Mouse (Mus musculus): ENCODE data around the gene Ap2a2. TPM values are rescaled to one million over a fixed set of nuclear protein-coding genes. Genes with fewer than 3 reads are reported as not detected.
"Not testable (repeated sequence)": the region's sequence is repeated elsewhere in the genome, so short reads cannot be mapped to it uniquely, and the experiment has no call there.

Ap2a2 gene
- polyA plus RNA-seq, 1 experiment: not detected

DNA sequence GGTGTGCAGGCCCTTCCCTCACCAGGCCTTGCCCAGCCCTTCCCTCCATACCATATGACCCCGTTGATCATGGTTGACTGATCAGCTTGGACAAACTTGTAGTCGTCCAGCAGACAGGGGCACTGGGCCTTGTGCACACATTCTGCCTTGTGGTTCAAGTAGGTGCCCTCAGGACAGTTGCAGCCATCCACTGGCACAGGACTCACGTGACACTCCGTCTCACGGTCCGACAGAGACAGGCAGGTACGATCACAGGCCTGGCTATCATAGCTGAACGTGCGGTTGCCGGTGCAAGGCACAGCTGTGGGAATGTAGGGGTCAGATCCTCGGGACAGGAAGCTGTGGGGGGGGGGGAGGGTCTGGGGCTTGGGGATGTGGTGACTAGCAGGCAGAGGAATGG lies 85.8 kb downstream of the Ap2a2 start:
- no peak overlapping the region for H3K27ac ChIP-seq (ENCODE audit: insufficient read depth, low read depth, low read length)
- 76% methylated on average over 11 of the region's 11 CpGs for WGBS
- H3K4me1 ChIP-seq (ENCODE audit: control insufficient read depth, insufficient read depth, low read length): peaks cover 12% of the 10 kb centered on the region
- no peak overlapping the region for H3K4me3 ChIP-seq (ENCODE audit: insufficient read depth, low read depth, low read length)
- TF ChIP-seq POLR2A (IDR thresholded peaks at IDR 0.05; ENCODE audit: insufficient read depth, low read depth, low read length): no peak
- no peak for TF ChIP-seq CTCF (IDR thresholded peaks at IDR 0.05; ENCODE audit: insufficient read depth, low read depth, low read length)

DNA sequence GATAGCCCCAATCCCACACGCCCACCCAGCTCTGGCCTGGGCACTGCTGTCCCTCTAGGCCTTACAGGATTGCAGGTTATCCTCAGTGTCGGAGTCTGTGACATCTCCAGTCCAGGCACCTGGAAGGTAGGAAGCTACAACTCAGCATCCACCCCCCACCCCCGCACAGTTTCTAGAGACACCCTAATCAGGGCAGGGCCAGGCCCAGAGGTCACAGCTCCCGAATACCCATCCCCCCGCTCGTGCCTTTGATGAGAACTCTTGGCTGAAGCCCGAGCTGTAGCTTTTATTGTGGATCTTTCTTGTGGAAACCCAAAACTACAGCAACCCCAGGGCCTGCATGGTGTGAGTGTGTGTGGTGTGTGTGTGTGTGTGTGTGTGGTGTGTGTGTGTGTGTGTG lies 90.2 kb downstream of the Ap2a2 start:
- 62% methylated on average over 7 of the region's 7 CpGs for WGBS
- Histone ChIP-seq H3K27ac (ENCODE audit: insufficient read depth, low read depth, low read length) (no peak overlapping the region), H3K4me3 (ENCODE audit: insufficient read depth, low read depth, low read length) (no peak overlapping the region), H3K4me1 (ENCODE audit: control insufficient read depth, insufficient read depth, low read length) (peaks cover 12% of the 10 kb centered on the region)
- TF ChIP-seq POLR2A (IDR thresholded peaks at IDR 0.05; ENCODE audit: insufficient read depth, low read depth, low read length): no peak
- no peak for TF ChIP-seq CTCF (IDR thresholded peaks at IDR 0.05; ENCODE audit: insufficient read depth, low read depth, low read length)

- Histone ChIP-seq H3K4me3 (ENCODE audit: insufficient read depth, low read depth, low read length) (no peak overlapping the region), H3K27ac (ENCODE audit: insufficient read depth, low read depth, low read length) (no peak overlapping the region), H3K4me1 (ENCODE audit: control insufficient read depth, insufficient read depth, low read length) (no peaks in the 10 kb centered on the region)
- TF ChIP-seq CTCF (IDR thresholded peaks at IDR 0.05; ENCODE audit: insufficient read depth, low read depth, low read length) (no peak), POLR2A (IDR thresholded peaks at IDR 0.05; ENCODE audit: insufficient read depth, low read depth, low read length) (no peak)
- WGBS: 87% methylated on average over 1 of the region's 1 CpGs
These were observed 98.4 kb downstream of the Ap2a2 start for GRCm38 (mm10) chr7:141660346-141660745.

- no peak overlapping the region for H3K27ac ChIP-seq (ENCODE audit: insufficient read depth, low read depth, low read length)
- TF ChIP-seq CTCF (IDR thresholded peaks at IDR 0.05; ENCODE audit: insufficient read depth, low read depth, low read length) (no peak), POLR2A (IDR thresholded peaks at IDR 0.05; ENCODE audit: insufficient read depth, low read depth, low read length) (no peak)
- no peak overlapping the region for H3K4me3 ChIP-seq (ENCODE audit: insufficient read depth, low read depth, low read length)
- no peaks in the 10 kb centered on the region for H3K4me1 ChIP-seq (ENCODE audit: control insufficient read depth, insufficient read depth, low read length)
- WGBS: 88% methylated on average over 3 of the region's 3 CpGs
These were observed 99.5 kb downstream of the Ap2a2 start for GRCm38 (mm10) chr7:141661481-141661880.

DNA sequence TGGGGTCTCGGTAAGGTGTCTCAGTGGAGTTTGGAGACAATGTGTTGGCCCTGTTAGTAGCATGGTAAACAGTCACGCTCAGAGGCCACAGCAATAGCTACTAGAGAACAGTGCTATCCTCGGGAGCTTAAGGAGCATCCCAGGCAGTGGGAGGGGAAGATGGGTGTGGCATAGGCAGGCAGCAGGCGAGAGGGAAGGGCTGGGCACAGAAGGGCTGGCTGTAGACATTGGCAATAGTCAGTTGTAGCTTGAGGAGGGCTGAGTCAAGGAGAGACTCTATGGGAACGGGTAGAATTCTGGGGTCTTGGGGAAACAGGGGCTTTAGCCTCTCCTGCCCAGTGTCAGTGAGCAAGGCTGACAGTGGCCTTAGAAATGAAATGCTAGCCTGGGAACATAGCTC lies 100.2 kb downstream of the Ap2a2 start:
- Histone ChIP-seq H3K4me1 (ENCODE audit: control insufficient read depth, insufficient read depth, low read length) (no peaks in the 10 kb centered on the region), H3K4me3 (ENCODE audit: insufficient read depth, low read depth, low read length) (no peak overlapping the region), H3K27ac (ENCODE audit: insufficient read depth, low read depth, low read length) (no peak overlapping the region)
- 70% methylated on average over 5 of the region's 5 CpGs for WGBS
- TF ChIP-seq POLR2A (IDR thresholded peaks at IDR 0.05; ENCODE audit: insufficient read depth, low read depth, low read length): no peak
- TF ChIP-seq CTCF (IDR thresholded peaks at IDR 0.05; ENCODE audit: insufficient read depth, low read depth, low read length): no peak

DNA sequence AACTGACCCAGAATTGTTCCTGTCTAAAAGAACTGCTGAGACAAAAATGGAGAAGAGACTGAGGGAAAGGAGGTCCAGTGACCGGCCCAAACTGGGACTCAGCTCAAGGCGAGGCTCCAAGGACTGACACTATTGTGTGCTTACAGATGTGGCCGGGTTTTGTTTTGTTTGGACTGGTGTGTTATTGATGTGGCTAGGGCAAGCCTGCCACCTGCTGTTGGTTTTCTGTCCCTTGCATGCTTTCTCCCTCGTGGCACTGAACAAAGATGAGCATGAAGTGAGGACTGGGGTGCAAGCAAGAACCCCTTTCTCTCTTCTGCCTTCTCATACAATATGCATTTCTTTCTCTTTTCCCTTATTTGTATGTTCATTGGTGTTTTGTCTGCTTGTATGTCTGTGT lies 104.2 kb downstream of the Ap2a2 start:
- Histone ChIP-seq H3K4me1 (ENCODE audit: control insufficient read depth, insufficient read depth, low read length) (no peaks in the 10 kb centered on the region), H3K27ac (ENCODE audit: insufficient read depth, low read depth, low read length) (no peak overlapping the region), H3K4me3 (ENCODE audit: insufficient read depth, low read depth, low read length) (no peak overlapping the region)
- WGBS: 12% methylated on average over 4 of the region's 4 CpGs
- no peak for TF ChIP-seq POLR2A (IDR thresholded peaks at IDR 0.05; ENCODE audit: insufficient read depth, low read depth, low read length)
- TF ChIP-seq CTCF (IDR thresholded peaks at IDR 0.05; ENCODE audit: insufficient read depth, low read depth, low read length): no peak

- not testable (repeated sequence) for H3K4me1 ChIP-seq (ENCODE audit: control insufficient read depth, insufficient read depth, low read length); H3K27ac ChIP-seq (ENCODE audit: insufficient read depth, low read depth, low read length); H3K4me3 ChIP-seq (ENCODE audit: insufficient read depth, low read depth, low read length)
- 90% methylated on average over 3 of the region's 3 CpGs for WGBS
These were observed 107.1 kb downstream of the Ap2a2 start for GRCm38 (mm10) chr7:141669097-141669496.

- no peak overlapping the region for H3K27ac ChIP-seq (ENCODE audit: insufficient read depth, low read depth, low read length)
- H3K4me3 ChIP-seq (ENCODE audit: insufficient read depth, low read depth, low read length): no peak overlapping the region
- H3K4me1 ChIP-seq (ENCODE audit: control insufficient read depth, insufficient read depth, low read length): no peaks in the 10 kb centered on the region
- 78% methylated on average over 4 of the region's 4 CpGs for WGBS
- no peak for TF ChIP-seq POLR2A (IDR thresholded peaks at IDR 0.05; ENCODE audit: insufficient read depth, low read depth, low read length)
- TF ChIP-seq CTCF (IDR thresholded peaks at IDR 0.05; ENCODE audit: insufficient read depth, low read depth, low read length): no peak
These were observed 109.0 kb downstream of the Ap2a2 start for GRCm38 (mm10) chr7:141670999-141671398.

DNA sequence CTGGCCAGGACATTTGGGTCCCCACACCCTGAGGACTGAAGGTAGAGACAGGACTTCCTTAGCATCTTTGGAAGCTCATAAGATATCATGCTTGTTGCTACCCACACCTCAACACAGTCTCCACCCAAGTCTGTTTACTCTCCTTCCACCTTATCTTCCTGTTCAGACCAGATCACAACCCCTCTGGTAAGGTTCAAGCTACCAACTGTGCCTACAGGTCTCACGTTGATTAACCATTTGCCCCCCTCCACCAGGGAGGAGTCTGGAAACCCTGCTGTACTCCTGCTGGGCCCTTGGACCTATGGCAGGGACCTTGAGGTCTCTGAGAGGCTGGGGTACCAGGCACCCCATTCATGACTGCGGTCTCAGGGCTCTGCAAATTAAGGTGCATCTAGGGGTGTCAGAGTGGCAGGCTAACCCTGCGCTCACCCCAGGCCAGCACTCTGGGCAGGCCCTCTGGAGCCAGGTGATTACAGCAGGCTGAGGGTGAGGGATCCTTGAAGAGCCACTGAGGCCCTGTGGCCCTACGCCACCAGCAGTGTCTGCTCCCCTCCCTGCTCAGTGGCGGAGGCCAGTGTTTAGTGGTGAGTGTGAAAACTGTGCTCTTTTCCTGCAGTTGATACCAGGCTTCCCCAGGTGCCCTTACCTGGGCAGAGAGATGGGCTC lies 109.8 kb downstream of the Ap2a2 start:
- H3K27ac ChIP-seq (ENCODE audit: insufficient read depth, low read depth, low read length): no peak overlapping the region
- TF ChIP-seq CTCF (IDR thresholded peaks at IDR 0.05; ENCODE audit: insufficient read depth, low read depth, low read length): no peak
- TF ChIP-seq POLR2A (IDR thresholded peaks at IDR 0.05; ENCODE audit: insufficient read depth, low read depth, low read length): no peak
- 91% methylated on average over 5 of the region's 5 CpGs for WGBS

DNA sequence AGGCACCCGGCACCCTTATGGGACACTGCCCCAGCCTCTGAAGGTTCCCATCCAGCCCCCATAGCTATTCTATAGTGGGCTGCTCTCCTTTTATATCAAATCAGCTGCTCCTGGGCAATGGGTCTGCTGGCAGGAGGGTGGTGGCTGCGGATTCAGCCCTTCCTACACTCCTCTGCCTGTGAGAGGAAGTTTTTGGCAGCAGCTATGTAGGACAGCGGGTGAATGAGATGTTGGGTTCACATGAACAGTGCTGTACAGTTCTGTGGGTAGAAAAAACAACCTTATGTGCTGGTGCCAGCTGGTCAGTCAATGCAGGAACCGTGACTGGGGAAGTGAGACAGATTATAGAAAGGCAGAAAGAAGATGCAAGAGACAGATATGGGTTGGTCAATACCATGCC lies 116.9 kb downstream of the Ap2a2 start:
- WGBS: 71% methylated on average over 4 of the region's 4 CpGs

More for the DNA sequence above, 109.8 kb downstream of the Ap2a2 start:
- Histone ChIP-seq H3K4me3 (ENCODE audit: insufficient read depth, low read depth, low read length) (no peak overlapping the region), H3K4me1 (ENCODE audit: control insufficient read depth, insufficient read depth, low read length) (no peaks in the 10 kb centered on the region)

More for the DNA sequence above, 116.9 kb downstream of the Ap2a2 start:
- Histone ChIP-seq H3K27ac (ENCODE audit: insufficient read depth, low read depth, low read length) (no peak overlapping the region), H3K4me1 (ENCODE audit: control insufficient read depth, insufficient read depth, low read length) (no peaks in the 10 kb centered on the region), H3K4me3 (ENCODE audit: insufficient read depth, low read depth, low read length) (no peak overlapping the region)
- TF ChIP-seq POLR2A (IDR thresholded peaks at IDR 0.05; ENCODE audit: insufficient read depth, low read depth, low read length): no peak
- TF ChIP-seq CTCF (IDR thresholded peaks at IDR 0.05; ENCODE audit: insufficient read depth, low read depth, low read length): no peak

Other genes starting within 250 kb of the Ap2a2 start
- not detected in 2 replicates for gene Deaf1, start 234.5 kb upstream of the Ap2a2 start, polyA plus RNA-seq (2012; ENCODE audit: insufficient read depth, insufficient read length, low replicate concordance, missing spikeins)
- not detected in 2 replicates for gene Tmem80, start 234.4 kb upstream of the Ap2a2 start, polyA plus RNA-seq (2012; ENCODE audit: insufficient read depth, insufficient read length, low replicate concordance, missing spikeins)
- not detected in 2 replicates for gene Eps8l2, start 223.3 kb upstream of the Ap2a2 start, polyA plus RNA-seq (2012; ENCODE audit: insufficient read depth, insufficient read length, low replicate concordance, missing spikeins)
- gene Taldo1, start 170.0 kb upstream of the Ap2a2 start, polyA plus RNA-seq (2012; ENCODE audit: insufficient read depth, insufficient read length, low replicate concordance, missing spikeins): not detected in 2 replicates
- not detected in 2 replicates for gene Gatd1, start 148.0 kb upstream of the Ap2a2 start, polyA plus RNA-seq (2012; ENCODE audit: insufficient read depth, insufficient read length, low replicate concordance, missing spikeins)
- 518 TPM in 1 of 2 replicates, not detected in the other for gene Cend1, start 132.7 kb upstream of the Ap2a2 start, polyA plus RNA-seq (2012; ENCODE audit: insufficient read depth, insufficient read length, low replicate concordance, missing spikeins)
- not detected in 2 replicates for gene Slc25a22, start 124.3 kb upstream of the Ap2a2 start, polyA plus RNA-seq (2012; ENCODE audit: insufficient read depth, insufficient read length, low replicate concordance, missing spikeins)
- not detected in 2 replicates for gene Pidd1, start 118.1 kb upstream of the Ap2a2 start, polyA plus RNA-seq (2012; ENCODE audit: insufficient read depth, insufficient read length, low replicate concordance, missing spikeins)
- 977 TPM in 1 of 2 replicates, not detected in the other for gene Rplp2, start 114.8 kb upstream of the Ap2a2 start, polyA plus RNA-seq (2012; ENCODE audit: insufficient read depth, insufficient read length, low replicate concordance, missing spikeins)
- gene Pnpla2, start 107.0 kb upstream of the Ap2a2 start, polyA plus RNA-seq (2012; ENCODE audit: insufficient read depth, insufficient read length, low replicate concordance, missing spikeins): not detected in 2 replicates
- gene Cracr2b, start 101.1 kb upstream of the Ap2a2 start, polyA plus RNA-seq (2012; ENCODE audit: insufficient read depth, insufficient read length, low replicate concordance, missing spikeins): not detected in 2 replicates
- not detected in 2 replicates for gene Cd151, start 94.8 kb upstream of the Ap2a2 start, polyA plus RNA-seq (2012; ENCODE audit: insufficient read depth, insufficient read length, low replicate concordance, missing spikeins)
- gene Polr2l, start 87.0 kb upstream of the Ap2a2 start, polyA plus RNA-seq (2012; ENCODE audit: insufficient read depth, insufficient read length, low replicate concordance, missing spikeins): not detected in 2 replicates
- gene Tspan4, start 86.9 kb upstream of the Ap2a2 start, polyA plus RNA-seq (2012; ENCODE audit: insufficient read depth, insufficient read length, low replicate concordance, missing spikeins): not detected in 2 replicates
- gene Chid1, start 22.3 kb upstream of the Ap2a2 start, polyA plus RNA-seq (2012; ENCODE audit: insufficient read depth, insufficient read length, low replicate concordance, missing spikeins): not detected in 2 replicates
- not detected in 2 replicates for gene Muc6, start 93.1 kb downstream of the Ap2a2 start, polyA plus RNA-seq (2012; ENCODE audit: insufficient read depth, insufficient read length, low replicate concordance, missing spikeins)
- gene Muc2, start 128.2 kb downstream of the Ap2a2 start, polyA plus RNA-seq (2012; ENCODE audit: insufficient read depth, insufficient read length, low replicate concordance, missing spikeins): not detected in 2 replicates
- not detected in 2 replicates for gene Muc5ac, start 226.8 kb downstream of the Ap2a2 start, polyA plus RNA-seq (2012; ENCODE audit: insufficient read depth, insufficient read length, low replicate concordance, missing spikeins)

All from olfactory bulb, adult 2 months (tissue).